Mouse (Mus musculus) embryo, embryonic 10.5 days (tissue): ENCODE results near the gene Tas1r3.

Experiments used
- DNase-seq: peaks from one replicate; pipeline ENCODE4 v3.0.0-alpha.2; 2015; ENCODE audit warnings: low spot score

The Tas1r3 gene

GRCm38 (mm10) chr4:155887674-155888073 is 24.5 kb upstream of the Tas1r3 start:
- no peak for DNase-seq

- no peak for DNase-seq
Observed at GRCm38 (mm10) chr4:155886330-155886729, 23.2 kb upstream of the Tas1r3 start.

GRCm38 (mm10) chr4:155883587-155883986 is 20.4 kb upstream of the Tas1r3 start:
- DNase-seq, result no peak

- DNase-seq, result no peak
Observed at GRCm38 (mm10) chr4:155871404-155871803, 8.2 kb upstream of the Tas1r3 start.

DNA sequence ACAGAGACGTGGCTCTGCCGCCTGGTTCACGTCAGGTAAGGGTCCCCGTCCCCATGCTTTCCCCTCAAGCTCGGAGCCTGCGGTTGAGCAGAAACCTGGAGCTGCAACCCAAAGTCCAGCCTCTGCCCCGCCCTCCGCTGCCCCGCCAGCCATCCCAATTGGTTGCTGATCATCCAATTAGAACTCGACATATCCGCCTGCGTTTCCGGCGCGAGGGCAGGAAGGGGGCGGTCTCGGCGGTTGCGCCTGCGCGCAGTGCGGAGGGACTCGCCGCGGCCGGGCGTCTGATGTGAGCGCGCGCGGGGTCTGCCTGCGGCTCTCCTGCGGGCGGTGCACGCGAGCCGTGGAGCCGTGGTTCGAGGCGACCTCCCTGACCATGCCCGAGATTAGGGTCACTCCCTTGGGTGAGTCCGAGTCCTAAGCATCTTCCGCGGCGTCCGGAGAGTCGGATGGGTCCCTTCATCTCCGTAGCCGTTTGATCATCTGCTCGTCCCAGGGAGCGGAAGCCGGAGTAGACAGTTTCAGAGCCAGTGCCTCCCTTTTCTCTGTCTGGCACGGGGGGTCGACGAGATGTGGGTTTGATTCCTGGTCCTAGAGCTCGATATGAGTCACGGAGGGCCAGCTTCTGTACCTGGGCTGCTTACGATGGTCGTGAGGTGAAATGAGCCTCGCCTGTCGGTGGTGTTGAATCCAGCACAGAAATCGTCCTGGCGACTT is 6.3 kb upstream of the Tas1r3 start, which contains the start of the genes Cptp and Ints11:
TSS of gene Cptp (minus strand) at position 124 of the 717 bp plus-strand sequence.
TSS of gene Ints11 (plus strand) at position 230 of the 717 bp plus-strand sequence.
- peak; percentile 96 for DNase-seq

DNA sequence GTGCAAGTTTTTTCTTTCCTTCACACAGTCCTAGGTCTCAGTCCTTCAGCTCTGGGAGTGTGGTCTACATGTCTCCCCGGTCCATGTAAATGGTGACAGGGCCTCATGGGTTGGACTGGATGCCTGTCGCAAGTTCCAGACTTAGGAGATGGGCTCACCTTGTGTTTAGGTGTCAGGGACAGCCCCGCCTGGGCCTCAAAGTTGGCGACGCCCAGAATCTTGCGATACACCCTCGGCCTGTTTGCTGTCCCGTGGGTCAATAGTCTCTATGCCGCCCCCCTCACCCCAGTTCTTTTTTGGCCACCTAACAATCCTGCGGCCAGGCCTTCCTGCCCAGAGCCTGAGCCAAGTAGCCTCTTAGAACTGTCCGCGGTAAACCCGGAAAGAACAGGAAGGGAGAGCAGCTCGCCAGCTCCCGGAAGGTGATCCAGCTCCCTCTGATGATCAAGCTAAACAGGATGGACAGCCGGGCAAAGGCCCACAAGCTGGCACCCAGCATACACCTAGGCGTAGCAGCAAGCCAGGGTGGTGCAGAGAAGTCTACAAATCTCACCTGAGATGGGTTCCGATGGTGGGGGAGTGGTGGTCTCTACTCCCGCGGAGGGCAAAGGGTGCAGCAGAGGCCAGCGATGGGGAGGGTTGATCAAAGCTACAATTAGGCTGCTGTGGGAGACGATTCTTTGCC is 5.6 kb upstream of the Tas1r3 start:
- peak; percentile 3 for DNase-seq

- DNase-seq, result no peak
Observed at GRCm38 (mm10) chr4:155861787-155862186, 1.4 kb downstream of the Tas1r3 start.

- peak; percentile 82 for DNase-seq
Observed at GRCm38 (mm10) chr4:155859318-155859717, 3.8 kb downstream of the Tas1r3 start.

DNA sequence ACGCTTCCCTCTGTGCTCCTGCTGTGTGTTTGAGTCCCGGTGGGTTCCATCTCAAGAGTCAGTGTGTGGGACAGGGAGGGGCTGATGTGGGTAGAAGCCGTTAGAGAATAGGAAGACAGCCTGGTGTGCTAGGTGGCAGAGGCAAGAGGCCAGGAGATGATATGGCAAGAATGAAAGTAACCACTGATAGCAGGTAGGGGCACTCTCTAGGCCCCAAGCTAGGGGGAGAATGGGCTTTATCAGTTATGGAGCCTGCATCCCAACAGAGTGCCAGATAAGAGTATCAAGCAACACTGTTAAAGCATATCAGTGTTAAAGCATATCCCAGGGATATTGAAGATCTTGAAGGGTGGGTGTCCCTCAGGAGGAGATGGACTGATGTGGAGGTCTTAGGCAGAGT is 6.3 kb downstream of the Tas1r3 start:
- no peak for DNase-seq

- no peak for DNase-seq
Observed at GRCm38 (mm10) chr4:155856071-155856470, 7.1 kb downstream of the Tas1r3 start.

- DNase-seq, result no peak
Observed at GRCm38 (mm10) chr4:155854991-155855390, 8.2 kb downstream of the Tas1r3 start.

GRCm38 (mm10) chr4:155853421-155853820 is 9.7 kb downstream of the Tas1r3 start:
- DNase-seq, result no peak

GRCm38 (mm10) chr4:155851951-155852411 is 11.2 kb downstream of the Tas1r3 start:
- no peak for DNase-seq

- no peak for DNase-seq
Observed at GRCm38 (mm10) chr4:155851368-155851767, 11.8 kb downstream of the Tas1r3 start.

GRCm38 (mm10) chr4:155849792-155850451 is 13.2 kb downstream of the Tas1r3 start:
- no peak for DNase-seq

- DNase-seq, result no peak
Observed at GRCm38 (mm10) chr4:155849391-155849790, 13.8 kb downstream of the Tas1r3 start.

GRCm38 (mm10) chr4:155848434-155849095 is 14.6 kb downstream of the Tas1r3 start:
- peak; percentile 22 for DNase-seq

DNA sequence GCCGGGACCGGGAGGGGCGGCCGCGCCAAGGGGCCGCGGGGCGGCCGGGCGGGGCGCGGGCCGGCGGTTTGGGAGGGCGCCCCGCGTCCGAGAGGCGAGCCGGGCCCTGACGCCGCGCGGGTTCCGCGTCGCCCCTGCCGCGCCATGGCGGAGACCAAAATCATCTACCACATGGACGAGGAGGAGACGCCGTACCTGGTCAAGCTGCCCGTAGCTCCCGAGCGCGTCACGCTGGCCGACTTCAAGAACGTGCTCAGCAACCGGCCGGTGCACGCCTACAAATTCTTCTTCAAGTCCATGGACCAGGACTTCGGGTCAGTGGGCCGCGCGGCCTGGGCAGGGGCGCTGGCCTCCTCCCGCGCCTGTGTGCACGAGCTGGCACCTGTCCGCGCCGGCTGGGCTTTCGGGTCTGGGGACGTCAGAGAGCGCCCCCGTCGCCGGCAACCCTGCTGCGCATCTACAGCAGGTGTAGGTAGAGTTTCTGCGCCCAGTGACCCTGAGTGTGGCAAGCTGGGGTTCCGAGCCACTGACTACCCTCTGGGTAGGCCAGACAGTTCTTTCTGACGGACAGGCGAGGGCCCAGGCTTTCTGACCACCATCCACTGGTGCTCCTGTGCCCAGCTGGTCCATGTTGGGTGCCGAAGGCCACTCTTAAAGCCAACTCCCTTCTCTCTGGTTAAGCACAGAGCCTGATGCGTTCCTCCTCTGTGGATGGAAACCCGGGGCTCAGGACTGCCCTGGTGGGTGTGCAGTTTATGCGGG is 15.4 kb downstream of the Tas1r3 start:
- peak; percentile 37 for DNase-seq

GRCm38 (mm10) chr4:155846871-155847578 is 16.1 kb downstream of the Tas1r3 start, which contains the start of gene Dvl1:
TSS of gene Dvl1 (plus strand) at chr4:155847402.
- DNase-seq, result peak; percentile 91

DNA sequence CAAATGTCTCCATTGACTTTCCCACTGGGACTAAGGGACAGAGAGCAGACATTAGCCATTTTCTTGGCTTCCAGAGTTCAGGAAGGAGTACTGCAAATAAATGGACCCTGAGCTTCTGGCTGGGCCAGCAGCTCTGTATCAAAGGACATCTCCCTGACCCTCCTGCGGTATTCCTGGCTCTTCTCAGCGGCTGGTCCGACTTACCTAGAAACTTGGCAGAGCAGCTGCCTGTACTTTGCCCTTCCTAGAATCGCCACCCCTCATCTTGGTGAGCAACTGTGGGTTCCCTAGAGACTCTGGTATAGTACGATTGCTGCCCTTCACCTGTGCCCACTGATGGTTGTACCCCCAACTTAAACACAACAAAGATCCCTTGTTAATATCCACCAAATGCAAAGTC is 19.9 kb downstream of the Tas1r3 start:
- no peak for DNase-seq
